Mouse (Mus musculus) testis, postnatal 14 days (tissue): ENCODE measurements at regions not wholly inside any gene's neighbourhood (a gene's known extent, or its start where the extent isn't known, plus 50 kb on each side); places are given as distances from the start of the nearest gene placed in this dataset.

Experiments used
- DNase-seq: peaks from one replicate; pipeline ENCODE4 v3.0.0; 2021; ENCODE audit warnings: low spot score

GRCm38 (mm10) chr4:9083526-9083925 is 844.7 kb upstream of the Car8 start:
- no peak for DNase-seq

GRCm38 (mm10) chr4:9081701-9082562 is 843.1 kb upstream of the Car8 start:
- peak; percentile 7 for DNase-seq

GRCm38 (mm10) chr4:9080821-9081493 is 842.1 kb upstream of the Car8 start:
- no peak for DNase-seq

- DNase-seq: no peak
Observed at GRCm38 (mm10) chr4:9079828-9080245, 841.0 kb upstream of the Car8 start.

GRCm38 (mm10) chr4:9074447-9074846 is 835.6 kb upstream of the Car8 start:
- DNase-seq: no peak

DNA sequence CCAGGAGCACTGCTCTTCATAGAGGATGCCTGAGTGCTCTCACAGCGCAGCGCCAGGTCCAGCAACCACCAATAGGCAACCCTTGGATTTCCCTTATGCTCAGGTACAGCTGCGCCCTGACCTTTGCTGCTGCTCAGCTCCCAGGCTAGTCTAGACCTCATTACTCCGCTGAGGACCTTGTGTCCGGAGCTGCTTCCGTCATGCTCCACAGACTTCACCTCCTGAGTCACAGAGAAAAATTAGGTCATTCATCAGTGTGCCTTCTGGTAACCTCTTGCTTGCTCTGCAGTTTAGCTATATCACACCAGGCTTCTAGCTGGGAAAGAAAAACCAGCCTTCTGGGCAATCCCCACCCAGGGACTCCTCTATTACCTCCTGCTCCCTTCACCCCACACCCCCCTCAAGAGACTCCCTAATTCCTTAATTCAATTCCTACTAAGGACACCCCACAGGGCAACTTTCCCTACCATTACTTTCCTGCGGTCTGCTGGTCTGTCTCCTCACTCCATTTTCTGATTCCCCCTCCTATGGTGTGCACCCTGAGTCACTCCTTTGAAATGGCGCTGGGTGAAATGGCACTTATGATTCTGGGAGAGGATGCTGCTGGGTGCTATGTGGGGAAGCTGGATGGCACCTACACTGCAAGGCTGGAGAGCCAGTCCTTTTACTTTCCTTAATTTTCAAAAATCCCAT is 835.0 kb upstream of the Car8 start:
- no peak for DNase-seq

- DNase-seq: no peak
Observed at GRCm38 (mm10) chr4:9072321-9072720, 833.5 kb upstream of the Car8 start.

GRCm38 (mm10) chr4:9067874-9068273 is 829.0 kb upstream of the Car8 start:
- DNase-seq: no peak

GRCm38 (mm10) chr4:9065981-9066815 is 827.4 kb upstream of the Car8 start:
- no peak for DNase-seq

DNA sequence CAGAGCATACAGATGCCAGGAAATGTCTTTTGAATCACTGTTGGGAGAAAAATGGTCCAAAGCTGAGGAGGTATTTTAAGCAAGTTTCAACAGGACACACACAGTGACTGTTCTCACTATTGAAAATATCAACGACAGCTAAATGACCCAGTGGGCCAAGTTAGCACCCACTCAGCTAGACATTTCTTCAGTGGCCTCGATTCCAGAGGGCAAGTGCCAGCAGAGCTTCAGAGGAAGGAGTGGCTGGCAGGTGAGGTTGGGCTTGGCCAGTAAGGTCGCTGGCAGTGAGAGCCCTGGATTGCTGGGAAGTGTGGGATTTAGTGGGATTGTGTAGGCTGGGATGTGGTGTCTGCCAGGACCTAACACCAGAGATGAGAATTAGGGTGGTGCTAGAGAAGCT is 823.1 kb upstream of the Car8 start:
- no peak for DNase-seq

DNA sequence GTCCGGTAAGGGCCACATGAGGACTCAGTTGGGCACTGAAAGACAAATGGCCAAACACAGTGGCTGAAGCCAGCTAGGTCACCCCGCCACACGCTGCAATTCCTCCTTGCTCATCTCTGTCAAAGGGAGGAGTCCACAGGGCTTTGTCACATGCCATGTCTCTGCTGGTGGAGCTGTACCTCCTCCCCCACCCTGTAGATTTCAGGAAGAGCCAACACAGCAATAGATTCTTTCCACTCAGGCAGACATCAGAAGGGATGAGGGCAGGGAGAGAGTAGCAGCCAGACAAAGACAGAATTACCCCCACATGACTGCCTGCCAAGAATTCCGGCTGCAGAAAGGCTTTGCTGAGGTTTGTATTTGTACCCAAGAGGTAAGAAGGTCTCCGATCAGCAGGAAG is 821.4 kb upstream of the Car8 start:
- no peak for DNase-seq

DNA sequence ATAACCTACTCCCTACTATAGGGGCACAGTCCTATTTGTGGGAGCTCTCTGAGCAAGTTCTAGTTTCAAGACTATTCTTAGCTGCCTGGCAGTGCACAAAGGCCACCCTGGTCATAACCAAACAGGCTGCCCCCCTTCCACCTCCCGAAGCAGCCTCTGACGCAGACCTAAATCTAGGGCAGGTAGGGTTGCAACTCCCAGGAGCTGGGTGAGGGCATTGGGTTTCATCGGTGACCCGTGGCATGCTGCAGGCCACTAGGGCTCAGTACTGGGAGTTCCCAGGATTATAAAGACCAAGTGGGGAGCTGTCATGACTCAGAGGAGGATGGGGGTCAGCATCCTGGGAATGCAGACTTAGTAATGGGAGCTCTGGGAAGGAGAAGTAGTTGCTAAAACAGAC is 818.8 kb upstream of the Car8 start:
- DNase-seq: no peak

DNA sequence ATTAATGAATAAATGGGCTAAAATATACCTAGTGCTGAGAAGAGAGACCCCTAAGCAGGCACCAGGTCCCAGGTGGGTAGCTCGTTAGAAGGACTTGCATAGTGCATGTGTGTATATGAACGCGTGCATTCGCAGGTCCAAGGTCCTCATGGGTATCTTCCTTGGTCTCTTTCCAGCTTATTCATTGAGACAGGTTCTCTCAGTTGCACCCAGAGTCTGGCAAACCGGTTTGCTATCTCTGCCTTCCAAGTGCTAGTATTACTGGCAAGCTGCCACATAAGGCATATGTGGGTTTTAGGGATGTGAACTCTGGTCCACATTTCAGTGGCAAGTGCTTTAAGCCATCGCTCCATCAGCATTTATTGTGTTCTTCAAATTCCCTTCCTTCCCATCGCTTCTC is 818.3 kb upstream of the Car8 start:
- no peak for DNase-seq

DNA sequence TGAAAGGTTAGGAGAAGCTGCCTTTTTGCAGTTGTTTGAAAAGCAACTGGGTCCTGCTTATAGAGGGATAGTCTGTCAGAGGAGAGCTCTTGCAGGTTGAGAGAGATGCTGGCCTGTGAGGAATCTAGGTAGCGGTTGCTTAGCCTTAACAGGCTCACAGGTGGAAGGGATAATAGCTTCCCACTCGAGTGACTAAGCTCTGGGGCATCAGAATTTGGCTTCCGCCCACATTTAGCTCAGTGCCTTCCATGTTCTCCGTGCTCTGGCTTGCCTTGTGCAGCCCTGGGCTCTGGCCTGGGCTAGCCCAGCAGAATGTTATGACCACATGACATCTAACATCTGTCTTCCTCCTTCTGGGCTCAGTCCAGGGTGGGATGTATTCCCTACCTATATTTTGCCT is 817.0 kb upstream of the Car8 start:
- DNase-seq: no peak

DNA sequence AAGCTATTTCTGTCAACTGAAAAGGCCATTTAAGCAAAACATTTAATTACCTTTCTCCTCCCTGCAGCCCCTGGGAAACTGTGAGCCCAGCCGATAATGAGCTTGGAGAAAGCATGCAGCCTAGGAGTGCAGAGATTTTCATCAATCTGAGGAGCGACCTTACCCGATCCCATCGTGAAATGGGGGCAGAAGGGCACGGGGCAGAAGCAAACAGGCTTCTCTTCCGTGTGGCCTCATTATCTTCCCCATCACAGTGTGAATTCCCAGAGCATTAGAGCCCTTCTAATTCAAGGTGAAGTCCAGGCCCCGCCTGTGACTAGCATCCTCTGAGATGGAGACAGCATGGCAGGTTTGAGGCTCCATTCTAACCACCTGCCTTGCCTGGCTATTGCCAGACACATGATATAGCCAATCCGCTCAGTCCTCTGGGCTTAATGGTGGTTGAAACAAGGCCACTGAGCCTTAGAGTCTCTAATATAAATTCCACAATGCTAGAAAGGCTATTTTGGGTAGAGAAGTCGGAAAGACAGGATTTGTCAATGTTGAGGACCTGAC is 816.5 kb upstream of the Car8 start:
- no peak for DNase-seq

DNA sequence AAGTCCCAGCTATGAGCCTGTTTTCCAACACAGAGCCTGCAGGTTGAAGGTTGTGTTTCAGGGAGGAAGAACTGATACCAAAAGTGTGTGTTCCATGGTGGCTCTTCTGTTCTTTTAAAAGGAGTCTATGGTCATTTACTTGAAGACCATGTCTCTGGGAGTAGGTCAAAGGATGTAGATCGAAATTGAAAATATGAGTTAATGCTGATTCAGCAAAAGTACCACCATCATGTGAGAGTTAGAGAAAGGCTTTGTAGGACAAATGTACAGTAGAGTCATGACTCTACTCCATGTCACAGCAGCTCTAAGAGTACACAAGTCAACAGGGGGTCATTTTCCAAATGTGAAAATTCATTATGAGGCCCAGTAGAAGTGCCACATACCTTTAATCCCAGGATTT is 810.0 kb upstream of the Car8 start:
- DNase-seq: no peak

- DNase-seq: no peak
Observed at GRCm38 (mm10) chr4:9047151-9047550, 808.3 kb upstream of the Car8 start.

DNA sequence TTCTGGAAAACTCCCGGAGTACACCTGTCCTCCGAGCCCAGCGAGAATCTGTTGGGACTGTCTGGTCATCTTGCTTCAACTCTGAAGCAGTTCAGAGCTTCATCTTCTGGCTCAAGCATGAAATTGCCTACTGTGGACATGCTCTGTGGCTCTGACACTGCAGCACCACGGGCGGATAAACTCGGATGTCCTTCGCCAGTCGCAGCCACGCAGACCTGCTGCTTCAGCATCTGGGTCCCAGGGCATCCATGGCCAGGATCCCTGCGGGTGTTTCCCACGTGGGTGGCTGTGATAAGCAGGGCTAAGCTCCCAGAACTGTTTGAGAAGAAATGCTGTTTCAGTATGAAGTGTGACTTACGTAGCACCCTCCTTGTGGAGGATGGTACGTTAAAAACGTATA is 807.6 kb upstream of the Car8 start:
- DNase-seq: no peak

- no peak for DNase-seq
Observed at GRCm38 (mm10) chr4:9046030-9046429, 807.2 kb upstream of the Car8 start.

DNA sequence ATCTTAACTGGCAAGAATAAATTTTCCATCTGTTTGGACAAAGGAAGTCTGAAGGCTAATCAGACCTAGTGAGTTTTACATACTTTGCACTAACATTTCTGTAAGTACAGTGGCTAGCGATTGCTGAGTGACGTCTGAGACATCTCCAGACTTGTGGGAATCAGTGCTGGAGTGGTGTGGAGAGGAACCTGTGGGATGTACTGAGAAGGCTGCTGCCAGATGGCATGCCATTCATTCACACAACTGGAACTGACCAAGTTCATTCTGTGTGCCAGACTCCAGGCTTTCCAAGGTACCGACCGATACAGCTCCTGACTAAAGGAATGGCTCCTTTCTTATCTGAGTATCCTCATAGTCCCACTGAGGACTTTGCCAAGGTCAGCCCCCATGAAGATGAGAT is 797.2 kb upstream of the Car8 start:
- no peak for DNase-seq

- DNase-seq: no peak
Observed at GRCm38 (mm10) chr4:9035350-9035749, 796.5 kb upstream of the Car8 start.

DNA sequence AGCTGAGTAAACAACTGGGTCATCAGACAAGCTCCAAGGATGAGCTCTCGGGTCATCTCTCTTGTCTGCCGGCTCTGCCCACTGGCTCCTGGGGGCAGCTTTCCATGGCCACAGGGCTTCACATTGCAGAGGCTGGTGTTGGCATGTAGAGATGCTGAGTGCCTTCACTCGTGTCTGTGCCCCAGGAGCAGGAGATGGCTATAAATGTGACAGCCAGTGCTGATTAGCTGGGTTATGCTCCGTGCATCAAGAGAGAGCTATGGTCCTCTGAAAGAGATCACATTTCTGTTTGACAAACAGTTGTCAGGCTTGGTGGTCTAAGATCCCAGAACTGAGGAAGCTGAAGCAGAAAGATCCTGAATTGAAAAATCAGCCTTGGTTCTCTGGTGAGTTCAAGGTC is 795.4 kb upstream of the Car8 start:
- DNase-seq: no peak
